Mouse (Mus musculus): ENCODE results near the gene 6820408C15Rik.

DNA sequence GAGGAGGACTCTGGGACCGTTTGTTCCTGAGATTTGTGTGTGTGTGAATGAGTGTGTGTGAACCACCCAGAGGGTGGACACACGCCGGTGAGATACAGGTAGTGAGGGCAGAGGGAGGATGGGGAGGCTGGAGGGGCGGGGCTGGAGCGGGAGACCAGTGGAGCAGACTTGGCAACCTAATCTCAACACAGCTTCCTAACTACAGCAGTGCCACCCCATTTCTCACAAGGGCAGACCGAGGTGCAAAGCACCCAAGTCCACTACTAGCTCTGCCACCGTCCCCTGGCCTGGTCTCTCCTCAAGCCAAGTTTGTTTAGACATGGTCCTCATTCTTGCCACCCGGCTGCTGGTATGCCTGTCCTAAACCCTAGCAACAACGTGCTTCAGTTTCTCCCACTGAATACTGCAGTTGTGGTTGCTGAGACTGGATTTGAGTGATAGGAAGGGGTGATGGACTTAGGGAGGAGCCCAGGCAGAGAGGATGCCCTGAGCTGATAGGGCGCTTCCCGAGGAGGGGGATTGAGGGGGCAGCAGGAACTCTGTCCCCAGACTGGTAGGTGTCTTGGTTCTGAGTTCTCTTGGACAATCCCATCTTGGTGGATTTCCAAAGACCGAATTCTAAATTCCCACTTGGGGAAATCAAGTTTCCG lies 20.0 kb upstream of the 6820408C15Rik start:
- TF ChIP-seq EP300 (IDR thresholded peaks at IDR 0.05; ENCODE audit: low read length) (no peak), POLR2AphosphoS2 (IDR thresholded peaks at IDR 0.05; ENCODE audit: low read depth, low read length) (no peak), CTCF (conservative IDR thresholded peaks at IDR 0.05 in 1 of 2, IDR thresholded peaks at IDR 0.05 in 1 of 2; ENCODE audit: low read depth in 2 of 2, low read length in 2 of 2) (no peak), UBTF (IDR thresholded peaks at IDR 0.05; ENCODE audit: low read depth, low read length) (no peak), JUN (IDR thresholded peaks at IDR 0.05; ENCODE audit: insufficient read depth, low read depth, low read length) (no peak), SMC3 (IDR thresholded peaks at IDR 0.05; ENCODE audit: low read depth, low read length) (no peak), ZNF384 (IDR thresholded peaks at IDR 0.05; ENCODE audit: low read depth, low read length) (no peak), E2F4 (IDR thresholded peaks at IDR 0.05; ENCODE audit: insufficient replicate concordance, low read depth, low read length) (no peak)

Measured in CH12.LX (cell line).